19 mouse cellular contexts compared by ENCODE assay signal in the genomic region with DNA sequence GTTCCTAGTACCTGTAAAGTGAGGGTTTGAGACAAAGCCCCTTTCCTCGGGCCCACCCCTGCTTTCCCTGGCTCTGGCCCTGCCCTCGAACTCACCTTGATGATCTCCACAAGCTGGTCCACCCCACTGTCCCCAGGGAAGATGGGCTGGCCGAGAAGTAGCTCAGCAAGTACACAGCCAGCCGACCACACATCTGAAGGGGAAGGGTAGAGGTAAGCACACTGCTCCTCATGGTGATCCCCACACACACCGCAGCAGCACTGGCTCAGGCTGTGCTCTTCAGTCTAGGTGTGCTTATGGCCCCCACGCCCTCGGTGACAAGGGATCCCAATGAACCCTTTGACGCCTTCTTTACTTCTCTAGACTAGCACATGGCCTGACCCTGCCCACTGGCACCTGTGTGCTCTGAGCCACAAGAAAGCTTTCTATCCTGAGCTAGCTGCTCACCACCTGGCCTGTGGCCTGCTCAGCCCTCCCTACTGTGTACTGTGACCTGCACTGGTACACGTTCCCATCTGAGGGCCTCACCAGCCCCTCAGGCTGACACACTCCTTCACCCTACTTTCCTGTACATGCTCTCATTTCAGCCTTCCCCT. TPM values are rescaled to one million over a fixed set of nuclear protein-coding genes. Genes with fewer than 3 reads are reported as not detected.
DNase-seq lines count a peak whose midpoint lies in the region; ATAC-seq and TF ChIP-seq lines count a peak whose summit lies in the region.
"Had no signal": no experiment of that assay in that cellular context is flagged by ENCODE, and none has a peak within 500 bp of the region (broad histone marks: within the 10 kb centered on the region; RNA-seq: fewer than 3 reads in every experiment).

No protein-coding gene starts in this region.

- WGBS in heart, embryonic 16.5 days: 74% methylated on average over 9 of the region's 9 CpGs
- WGBS in heart, embryonic 10.5 days: 92% methylated on average over 9 of the region's 9 CpGs
- 91% methylated on average over 9 of the region's 9 CpGs for WGBS in midbrain, embryonic 11.5 days
- 90% methylated on average over 9 of the region's 9 CpGs for WGBS in midbrain, postnatal 0 days
- 85% methylated on average over 9 of the region's 9 CpGs for WGBS in bone marrow, adult 2 months

- H3K9me3 ChIP-seq in heart, embryonic 16.5 days (replicated peaks; ENCODE audit: control insufficient read depth, low read length): no peaks in the 10 kb centered on the region
- H3K9me3 ChIP-seq in heart, embryonic 10.5 days: no peaks in the 10 kb centered on the region
- H3K9me3 ChIP-seq in midbrain, embryonic 11.5 days (ENCODE audit: control insufficient read depth, low read length): no peaks in the 10 kb centered on the region
- no peaks in the 10 kb centered on the region for H3K9me3 ChIP-seq in midbrain, postnatal 0 days (ENCODE audit: low read length)
- H3K9me3 ChIP-seq: embryonic facial prominence, embryonic 15.5 days; forebrain, embryonic 15.5 days; heart, embryonic 13.5 days; hindbrain, embryonic 15.5 days had no signal

- peaks cover 6% of the 10 kb centered on the region for H3K4me1 ChIP-seq in heart, embryonic 16.5 days (ENCODE audit: control insufficient read depth, insufficient read depth, low read length)
- peaks cover 4% of the 10 kb centered on the region; the same call in 1 of the 2 replicates for H3K4me1 ChIP-seq in heart, embryonic 10.5 days
- H3K4me1 ChIP-seq in midbrain, embryonic 11.5 days (ENCODE audit: control insufficient read depth, insufficient read depth, low read length): 0 out of 2 replicates have a peak, but pooled peaks cover 3% of the 10 kb centered on the region
- H3K4me1 ChIP-seq in midbrain, postnatal 0 days (ENCODE audit: insufficient read depth, low read length): 0 out of 2 replicates have a peak, but pooled peaks cover 2% of the 10 kb centered on the region
- no peaks in the 10 kb centered on the region; the same call in 1 of the 2 replicates for H3K4me1 ChIP-seq in bone marrow, adult 2 months (ENCODE audit: control insufficient read depth, insufficient read depth, low read length)

- ATAC-seq in heart, embryonic 16.5 days (replicated peaks; ENCODE audit: extremely low read depth, insufficient read depth, low FRiP score): 0 out of 2 replicates have a peak, but pooled peaks have one; percentile 26
- no peak for ATAC-seq in midbrain, embryonic 11.5 days (ENCODE audit: low FRiP score)
- no peak for ATAC-seq in midbrain, postnatal 0 days (ENCODE audit: low FRiP score)
- ATAC-seq: forebrain, embryonic 15.5 days had no signal

- no peak for DNase-seq in heart, embryonic 10.5 days (ENCODE audit: low spot score)
- peak; percentile 64 for DNase-seq in midbrain, embryonic 11.5 days (ENCODE audit: low spot score, missing footprints)
- DNase-seq in midbrain, postnatal 0 days (ENCODE audit: low spot score): no peak
- DNase-seq in thymus, postnatal 14 days: peak; percentile 58
- no peak for DNase-seq in ovary, postnatal 14 days (ENCODE audit: low spot score)
- DNase-seq in right cerebral cortex, postnatal 10 days (ENCODE audit: low spot score in 2 of 2): no peak
- DNase-seq: adrenal gland, adult 8-10 months; adrenal gland, postnatal 36 days; cerebellum, adult 11 months; cerebellum, adult 8-10 months; cerebellum, postnatal 14 days; embryo, embryonic 11 days; heart, postnatal 10 days had no signal

- no peak for TF ChIP-seq CTCF in midbrain, postnatal 0 days (IDR thresholded peaks at IDR 0.05)
- TF ChIP-seq CTCF in bone marrow, adult 2 months (IDR thresholded peaks at IDR 0.05; ENCODE audit: control insufficient read depth, insufficient read depth, low read length): no peak

- H3K27ac ChIP-seq in heart, embryonic 16.5 days (ENCODE audit: low read length): no peak overlapping the region
- H3K27ac ChIP-seq in heart, embryonic 10.5 days: no peak overlapping the region
- H3K27ac ChIP-seq in midbrain, embryonic 11.5 days (ENCODE audit: low read depth, low read length): no peak overlapping the region
- H3K27ac ChIP-seq in midbrain, postnatal 0 days (ENCODE audit: low read depth, low read length): no peak overlapping the region
- H3K27ac ChIP-seq in bone marrow, adult 2 months (ENCODE audit: control insufficient read depth, insufficient read depth, low read depth, low read length, poor library complexity): no peak overlapping the region
- H3K27ac ChIP-seq: embryonic facial prominence, embryonic 15.5 days; forebrain, embryonic 15.5 days; heart, embryonic 13.5 days; hindbrain, embryonic 15.5 days had no signal

- no peak overlapping the region for H3K4me2 ChIP-seq in heart, embryonic 16.5 days (ENCODE audit: low read depth, low read length)
- H3K4me2 ChIP-seq in midbrain, embryonic 11.5 days: no peak overlapping the region
- no peak overlapping the region for H3K4me2 ChIP-seq in midbrain, postnatal 0 days (ENCODE audit: low read depth, low read length, poor library complexity, severe bottlenecking)
- H3K4me2 ChIP-seq: embryonic facial prominence, embryonic 15.5 days; forebrain, embryonic 15.5 days; heart, embryonic 13.5 days; hindbrain, embryonic 15.5 days had no signal

- no peak overlapping the region for H3K4me3 ChIP-seq in heart, embryonic 16.5 days (ENCODE audit: low read length)
- H3K4me3 ChIP-seq in heart, embryonic 10.5 days: no peak overlapping the region
- no peak overlapping the region for H3K4me3 ChIP-seq in midbrain, embryonic 11.5 days (ENCODE audit: low read depth, low read length)
- no peak overlapping the region for H3K4me3 ChIP-seq in midbrain, postnatal 0 days (ENCODE audit: low read depth, low read length)
- H3K4me3 ChIP-seq in bone marrow, adult 2 months (replicated peaks; ENCODE audit: control insufficient read depth, low read depth, low read length): no peak overlapping the region
- H3K4me3 ChIP-seq: embryonic facial prominence, embryonic 15.5 days; forebrain, embryonic 15.5 days; heart, embryonic 13.5 days; hindbrain, embryonic 15.5 days had no signal

- peaks cover 71% of the 10 kb centered on the region for H3K36me3 ChIP-seq in heart, embryonic 16.5 days (ENCODE audit: control insufficient read depth, insufficient read depth)
- peaks cover 100% of the 10 kb centered on the region for H3K36me3 ChIP-seq in heart, embryonic 10.5 days
- peaks cover 39% of the 10 kb centered on the region for H3K36me3 ChIP-seq in midbrain, embryonic 11.5 days (ENCODE audit: control insufficient read depth, insufficient read depth, low read length)
- peaks cover 71% of the 10 kb centered on the region for H3K36me3 ChIP-seq in midbrain, postnatal 0 days (ENCODE audit: insufficient read depth, low read length)

- H3K9ac ChIP-seq in heart, embryonic 16.5 days (ENCODE audit: low read length): no peak overlapping the region
- H3K9ac ChIP-seq in midbrain, embryonic 11.5 days (ENCODE audit: low read length): no peak overlapping the region
- no peak overlapping the region for H3K9ac ChIP-seq in midbrain, postnatal 0 days (replicated peaks; ENCODE audit: low read length, poor library complexity, severe bottlenecking)
- H3K9ac ChIP-seq: embryonic facial prominence, embryonic 15.5 days; forebrain, embryonic 15.5 days; heart, embryonic 13.5 days; hindbrain, embryonic 15.5 days had no signal

- no peaks in the 10 kb centered on the region for H3K27me3 ChIP-seq in heart, embryonic 16.5 days (ENCODE audit: control insufficient read depth, insufficient read depth, low read length)
- no peaks in the 10 kb centered on the region for H3K27me3 ChIP-seq in heart, embryonic 10.5 days (ENCODE audit: insufficient read depth, poor library complexity, severe bottlenecking)
- no peaks in the 10 kb centered on the region for H3K27me3 ChIP-seq in midbrain, embryonic 11.5 days (ENCODE audit: control insufficient read depth, insufficient read depth, low read length)
- no peaks in the 10 kb centered on the region for H3K27me3 ChIP-seq in midbrain, postnatal 0 days (ENCODE audit: insufficient read depth, low read length)
- H3K27me3 ChIP-seq: embryonic facial prominence, embryonic 15.5 days; forebrain, embryonic 15.5 days; heart, embryonic 13.5 days; hindbrain, embryonic 15.5 days had no signal

- peak; percentile 5; the same call in 1 of the 2 replicates for TF ChIP-seq POLR2A in bone marrow, adult 2 months (IDR thresholded peaks at IDR 0.05; ENCODE audit: borderline replicate concordance, control insufficient read depth, low read depth, low read length)

RNA-seq across cellular contexts. Expression of gene Gsk3a, which starts 6.9 kb away (rescaled TPM):
- 6.7 and 6.8 TPM in 2 replicates for polyA plus RNA-seq in heart, embryonic 16.5 days (2015; fragmentation: Nextera tagmentation; extraction: Ambion mirVana)
- polyA plus RNA-seq in heart, embryonic 10.5 days (2016; fragmentation: Nextera tagmentation; extraction: Ambion mirVana): 8.2 and 11.9 TPM in 2 replicates
- 12.8 and 14.6 TPM in 2 replicates for polyA plus RNA-seq in midbrain, embryonic 11.5 days (2014; fragmentation: Nextera tagmentation; extraction: Ambion mirVana)
- 155 and 169 TPM in 2 replicates for total RNA-seq in midbrain, postnatal 0 days (2014; rRNA removed)
- 20.3 and 20.6 TPM in 2 replicates for polyA plus RNA-seq in midbrain, postnatal 0 days (2015; fragmentation: Nextera tagmentation; extraction: Ambion mirVana)
- 53.6 and 56.8 TPM in 2 replicates for polyA plus RNA-seq in bone marrow, adult 2 months (2011; ENCODE audit: insufficient read depth, insufficient read length, low replicate concordance, missing spikeins)

RNA-seq across cellular contexts. Expression of gene Zfp526, which starts 9.6 kb away (rescaled TPM):
- polyA plus RNA-seq in heart, embryonic 16.5 days (2015; fragmentation: Nextera tagmentation; extraction: Ambion mirVana): 2.2 and 2.3 TPM in 2 replicates
- 2.5 and 3.0 TPM in 2 replicates for polyA plus RNA-seq in heart, embryonic 10.5 days (2016; fragmentation: Nextera tagmentation; extraction: Ambion mirVana)
- 2.7 and 3.2 TPM in 2 replicates for polyA plus RNA-seq in midbrain, embryonic 11.5 days (2014; fragmentation: Nextera tagmentation; extraction: Ambion mirVana)
- total RNA-seq in midbrain, postnatal 0 days (2014; rRNA removed): 8.1 and 9.5 TPM in 2 replicates
- 0.94 and 1.0 TPM in 2 replicates for polyA plus RNA-seq in midbrain, postnatal 0 days (2015; fragmentation: Nextera tagmentation; extraction: Ambion mirVana)
- 7.2 and 13.9 TPM in 2 replicates for polyA plus RNA-seq in bone marrow, adult 2 months (2011; ENCODE audit: insufficient read depth, insufficient read length, low replicate concordance, missing spikeins)

RNA-seq across cellular contexts. Expression of gene Dedd2, which starts 10.4 kb away (rescaled TPM):
- 8.3 and 8.6 TPM in 2 replicates for polyA plus RNA-seq in heart, embryonic 16.5 days (2015; fragmentation: Nextera tagmentation; extraction: Ambion mirVana)
- 6.7 and 8.1 TPM in 2 replicates for polyA plus RNA-seq in heart, embryonic 10.5 days (2016; fragmentation: Nextera tagmentation; extraction: Ambion mirVana)
- polyA plus RNA-seq in midbrain, embryonic 11.5 days (2014; fragmentation: Nextera tagmentation; extraction: Ambion mirVana): 6.9 and 7.7 TPM in 2 replicates
- total RNA-seq in midbrain, postnatal 0 days (2014; rRNA removed): 25.9 and 27.8 TPM in 2 replicates
- polyA plus RNA-seq in midbrain, postnatal 0 days (2015; fragmentation: Nextera tagmentation; extraction: Ambion mirVana): 17.7 and 18.7 TPM in 2 replicates
- polyA plus RNA-seq in bone marrow, adult 2 months (2011; ENCODE audit: insufficient read depth, insufficient read length, low replicate concordance, missing spikeins): 66.5 and 109 TPM in 2 replicates

RNA-seq across cellular contexts. Expression of gene Erf, which starts 19.8 kb away (rescaled TPM):
- polyA plus RNA-seq in heart, embryonic 16.5 days (2015; fragmentation: Nextera tagmentation; extraction: Ambion mirVana): 8.5 and 11.2 TPM in 2 replicates
- 9.2 and 17.9 TPM in 2 replicates for polyA plus RNA-seq in heart, embryonic 10.5 days (2016; fragmentation: Nextera tagmentation; extraction: Ambion mirVana)
- 11.7 and 13.9 TPM in 2 replicates for polyA plus RNA-seq in midbrain, embryonic 11.5 days (2014; fragmentation: Nextera tagmentation; extraction: Ambion mirVana)
- 15.8 TPM in 2 replicates for total RNA-seq in midbrain, postnatal 0 days (2014; rRNA removed)
- polyA plus RNA-seq in midbrain, postnatal 0 days (2015; fragmentation: Nextera tagmentation; extraction: Ambion mirVana): 2.2 and 3.0 TPM in 2 replicates
- 6.8 and 14.6 TPM in 2 replicates for polyA plus RNA-seq in bone marrow, adult 2 months (2011; ENCODE audit: insufficient read depth, insufficient read length, low replicate concordance, missing spikeins)

RNA-seq across cellular contexts. Expression of gene Cic, which starts 36.7 kb away (rescaled TPM):
- polyA plus RNA-seq in heart, embryonic 16.5 days (2015; fragmentation: Nextera tagmentation; extraction: Ambion mirVana): 22.7 and 24.7 TPM in 2 replicates
- polyA plus RNA-seq in heart, embryonic 10.5 days (2016; fragmentation: Nextera tagmentation; extraction: Ambion mirVana): 17.0 and 28.7 TPM in 2 replicates
- polyA plus RNA-seq in midbrain, embryonic 11.5 days (2014; fragmentation: Nextera tagmentation; extraction: Ambion mirVana): 25.5 and 29.7 TPM in 2 replicates
- total RNA-seq in midbrain, postnatal 0 days (2014; rRNA removed): 145 and 146 TPM in 2 replicates
- 26.8 and 31.9 TPM in 2 replicates for polyA plus RNA-seq in midbrain, postnatal 0 days (2015; fragmentation: Nextera tagmentation; extraction: Ambion mirVana)
- 174 and 292 TPM in 2 replicates for polyA plus RNA-seq in bone marrow, adult 2 months (2011; ENCODE audit: insufficient read depth, insufficient read length, low replicate concordance, missing spikeins)

Comparison
In these comparisons a context has a peak if more than half of its experiments do, and no peak if none do; other contexts are left out.
1. DNase-seq: peak in midbrain, embryonic 11.5 days (single experiment) and thymus, postnatal 14 days (single experiment); none in heart, embryonic 10.5 days (single experiment), midbrain, postnatal 0 days (single experiment), ovary, postnatal 14 days (single experiment) and right cerebral cortex, postnatal 10 days (0 of 2).